Mouse (Mus musculus): ENCODE measurements around the gene Apbb2.

Apbb2 gene

GRCm38 (mm10) chr5:66475824-66476223 is 142.8 kb downstream of the Apbb2 start:
- DNase-seq (ENCODE audit: low spot score in 2 of 2) = no peak

GRCm38 (mm10) chr5:66474153-66474552 is 144.4 kb downstream of the Apbb2 start:
- no peak for DNase-seq (ENCODE audit: low spot score in 2 of 2)

GRCm38 (mm10) chr5:66473599-66473998 is 145.0 kb downstream of the Apbb2 start:
- DNase-seq (ENCODE audit: low spot score in 2 of 2) = no peak

- no peak for DNase-seq (ENCODE audit: low spot score in 2 of 2)
These were observed 147.7 kb downstream of the Apbb2 start for GRCm38 (mm10) chr5:66470837-66471236.

- DNase-seq (ENCODE audit: low spot score in 2 of 2) = no peak
These were observed 148.9 kb downstream of the Apbb2 start for GRCm38 (mm10) chr5:66469685-66470084.

GRCm38 (mm10) chr5:66468331-66469001 is 150.1 kb downstream of the Apbb2 start:
- no peak for DNase-seq (ENCODE audit: low spot score in 2 of 2)

GRCm38 (mm10) chr5:66462665-66463064 is 155.9 kb downstream of the Apbb2 start:
- DNase-seq (ENCODE audit: low spot score in 2 of 2) = no peak

GRCm38 (mm10) chr5:66458851-66459250 is 159.7 kb downstream of the Apbb2 start:
- no peak for DNase-seq (ENCODE audit: low spot score in 2 of 2)

- no peak for DNase-seq (ENCODE audit: low spot score in 2 of 2)
These were observed 163.3 kb downstream of the Apbb2 start for GRCm38 (mm10) chr5:66455271-66455670.

- no peak for DNase-seq (ENCODE audit: low spot score in 2 of 2)
These were observed 163.8 kb downstream of the Apbb2 start for GRCm38 (mm10) chr5:66454826-66455225.

- no peak for DNase-seq (ENCODE audit: low spot score in 2 of 2)
These were observed 165.5 kb downstream of the Apbb2 start for GRCm38 (mm10) chr5:66453106-66453505.

GRCm38 (mm10) chr5:66451561-66451960 is 167.0 kb downstream of the Apbb2 start:
- DNase-seq (ENCODE audit: low spot score in 2 of 2) = no peak

GRCm38 (mm10) chr5:66445497-66445896 is 173.1 kb downstream of the Apbb2 start:
- no peak for DNase-seq (ENCODE audit: low spot score in 2 of 2)

- no peak for DNase-seq (ENCODE audit: low spot score in 2 of 2)
These were observed 176.3 kb downstream of the Apbb2 start for GRCm38 (mm10) chr5:66442260-66442659.

GRCm38 (mm10) chr5:66436791-66437246 is 181.8 kb downstream of the Apbb2 start:
- no peak for DNase-seq (ENCODE audit: low spot score in 2 of 2)

GRCm38 (mm10) chr5:66435158-66435557 is 183.4 kb downstream of the Apbb2 start:
- DNase-seq (ENCODE audit: low spot score in 2 of 2) = no peak

- DNase-seq (ENCODE audit: low spot score in 2 of 2) = no peak
These were observed 189.5 kb downstream of the Apbb2 start for GRCm38 (mm10) chr5:66429076-66429475.

- DNase-seq (ENCODE audit: low spot score in 2 of 2) = no peak
These were observed 190.5 kb downstream of the Apbb2 start for GRCm38 (mm10) chr5:66428071-66428470.

GRCm38 (mm10) chr5:66423909-66424308 is 194.7 kb downstream of the Apbb2 start:
- DNase-seq (ENCODE audit: low spot score in 2 of 2) = no peak

- DNase-seq (ENCODE audit: low spot score in 2 of 2) = no peak
These were observed 195.1 kb downstream of the Apbb2 start for GRCm38 (mm10) chr5:66423466-66423865.

GRCm38 (mm10) chr5:66421954-66422353 is 196.6 kb downstream of the Apbb2 start:
- DNase-seq (ENCODE audit: low spot score in 2 of 2) = no peak

GRCm38 (mm10) chr5:66421230-66421629 is 197.4 kb downstream of the Apbb2 start:
- no peak for DNase-seq (ENCODE audit: low spot score in 2 of 2)

GRCm38 (mm10) chr5:66420011-66420410 is 198.6 kb downstream of the Apbb2 start:
- no peak for DNase-seq (ENCODE audit: low spot score in 2 of 2)

GRCm38 (mm10) chr5:66417289-66417688 is 201.3 kb downstream of the Apbb2 start:
- no peak for DNase-seq (ENCODE audit: low spot score in 2 of 2)
